Mouse (Mus musculus) heart, embryonic 13.5 days (tissue): ENCODE measurements at regions not wholly inside any gene's neighbourhood (a gene's known extent, or its start where the extent isn't known, plus 50 kb on each side); places are given as distances from the start of the nearest gene placed in this dataset.

Experiments
- ATAC-seq: fragments of 200-750 bp; cut with Nextera tagmentation; 2 replicates; pipeline ENCODE4 v1.8.0; 2017; ENCODE audit warnings: moderate TSS enrichment; ENCODE audit not compliant: insufficient number of reproducible peaks, low FRiP score, low TSS enrichment; ENCODE audit errors: extremely low read depth
- H3K27ac ChIP-seq: fragments of 300-500 bp; sonication (generic); replicated peaks from 2 replicates; pipeline ENCODE4 v1.5.1; 2015; ENCODE audit warnings: moderate library complexity, mild to moderate bottlenecking, inconsistent platforms
- H3K27me3 ChIP-seq: fragments of 300-500 bp; sonication (generic); replicated peaks from 2 replicates; pipeline ENCODE4 v1.6.1; 2015; ENCODE audit warnings: mild to moderate bottlenecking, inconsistent platforms
- H3K36me3 ChIP-seq: fragments of 300-500 bp; sonication (generic); 2 replicates; pipeline ENCODE4 v1.6.1; 2015; ENCODE audit warnings: mild to moderate bottlenecking, inconsistent platforms
- H3K4me1 ChIP-seq: fragments of 300-500 bp; sonication (generic); 2 replicates; pipeline ENCODE4 v1.6.1; 2015; ENCODE audit warnings: inconsistent platforms
- H3K4me2 ChIP-seq: fragments of 300-500 bp; sonication (generic); 2 replicates; pipeline ENCODE4 v1.6.1; 2015; ENCODE audit warnings: inconsistent platforms, mild to moderate bottlenecking, moderate library complexity
- H3K4me3 ChIP-seq: fragments of 300-500 bp; sonication (generic); 2 replicates; pipeline ENCODE4 v1.5.1; 2015; ENCODE audit warnings: moderate library complexity, mild to moderate bottlenecking, inconsistent platforms
- H3K9ac ChIP-seq: fragments of 300-500 bp; sonication (generic); 2 replicates; pipeline ENCODE4 v1.6.1; 2015; ENCODE audit warnings: inconsistent platforms, mild to moderate bottlenecking, moderate library complexity
- H3K9me3 ChIP-seq: fragments of 300-500 bp; sonication (generic); 2 replicates; pipeline ENCODE4 v1.6.1; 2016; ENCODE audit warnings: inconsistent platforms
- WGBS: fragments of 180-500 bp; shearing (Covaris S2); methylation state at CpG from one replicate; pipeline ENCODE4 v1.1.7; 2015; ENCODE audit warnings: mixed read lengths; 5-methylcytosine and 5-hydroxymethylcytosine counted together

GRCm38 (mm10) chr3:103517376-103518304 lies 57.4 kb upstream of the Syt6 start:
- Histone ChIP-seq H3K4me2 (no peak overlapping the region), H3K9me3 (peaks cover 3% of the 10 kb centered on the region; the same call in 1 of the 2 replicates), H3K4me1 (no peaks in the 10 kb centered on the region), H3K36me3 (no peaks in the 10 kb centered on the region), H3K27ac (no peak overlapping the region), H3K4me3 (no peak overlapping the region), H3K27me3 (no peaks in the 10 kb centered on the region), H3K9ac (no peak overlapping the region)
- ATAC-seq: no peak
- 64% methylated on average over 8 of the region's 8 CpGs for WGBS

- no peaks in the 10 kb centered on the region for H3K4me1 ChIP-seq
- ATAC-seq: no peak
- H3K9ac ChIP-seq: no peak overlapping the region
- 79% methylated on average over 2 of the region's 2 CpGs for WGBS
- no peak overlapping the region for H3K4me3 ChIP-seq
- H3K27me3 ChIP-seq: no peaks in the 10 kb centered on the region
- peaks cover 3% of the 10 kb centered on the region; the same call in 1 of the 2 replicates for H3K9me3 ChIP-seq
- H3K36me3 ChIP-seq: no peaks in the 10 kb centered on the region
- H3K4me2 ChIP-seq: no peak overlapping the region
- no peak overlapping the region for H3K27ac ChIP-seq
Observed at GRCm38 (mm10) chr3:103518624-103519023, 56.4 kb upstream of the Syt6 start.
